Mouse (Mus musculus) hindbrain, postnatal 0 days (tissue): Measurements from ENCODE around the gene Bend6. TPM values are rescaled to one million over a fixed set of nuclear protein-coding genes. Genes with fewer than 3 reads are reported as not detected.

Experiments used
- ATAC-seq: fragments of 200-750 bp; cut with Nextera tagmentation; 2 replicates; pipeline ENCODE4 v1.8.0; 2017; ENCODE audit warnings: mild to moderate bottlenecking, moderate TSS enrichment, moderate library complexity
- DNase-seq: peaks from one replicate; pipeline ENCODE4 v3.0.0-alpha.2; 2015; ENCODE audit warnings: low spot score
- H3K27ac ChIP-seq: fragments of 300-500 bp; sonication (generic); 2 replicates; pipeline ENCODE4 v1.5.1; 2014; ENCODE audit warnings: mild to moderate bottlenecking
- H3K27me3 ChIP-seq: fragments of 300-500 bp; sonication (generic); 2 replicates; pipeline ENCODE4 v1.6.1; 2014; ENCODE audit warnings: low read length, mixed read lengths; ENCODE audit not compliant: insufficient read depth
- H3K36me3 ChIP-seq: fragments of 300-500 bp; sonication (generic); 2 replicates; pipeline ENCODE4 v1.6.1; 2014; ENCODE audit warnings: low read length, mixed read lengths; ENCODE audit not compliant: insufficient read depth
- H3K4me1 ChIP-seq: fragments of 300-500 bp; sonication (generic); 2 replicates; pipeline ENCODE4 v1.6.1; 2014; ENCODE audit warnings: antibody characterized with exemption, low read length, mixed read lengths; ENCODE audit not compliant: insufficient read depth
- H3K4me2 ChIP-seq: fragments of 300-500 bp; sonication (generic); 2 replicates; pipeline ENCODE4 v1.6.1; 2014; ENCODE audit warnings: low read depth, mild to moderate bottlenecking, low read length, moderate library complexity, mixed read lengths
- H3K4me3 ChIP-seq: fragments of 300-500 bp; sonication (generic); 2 replicates; pipeline ENCODE4 v1.5.1; 2014; ENCODE audit warnings: low read length
- H3K9ac ChIP-seq: fragments of 300-500 bp; sonication (generic); replicated peaks from 2 replicates; pipeline ENCODE4 v1.6.1; 2014; ENCODE audit warnings: mild to moderate bottlenecking, low read length, moderate library complexity, mixed read lengths
- H3K9me3 ChIP-seq: fragments of 300-500 bp; sonication (generic); 2 replicates; pipeline ENCODE4 v1.6.1; 2016; ENCODE audit warnings: low read length, mixed read lengths
- CTCF ChIP-seq: IDR thresholded peaks from 2 replicates; pipeline ENCODE4 v1.5.1; 2016; ENCODE audit warnings: antibody characterized with exemption, control low read depth, low read depth
- WGBS: fragments of 180-500 bp; shearing (Covaris S2); extraction: QIAGEN DNeasy Blood & Tissue Kit; methylation state at CpG from one replicate; pipeline ENCODE4 v1.1.7; 2014; 5-methylcytosine and 5-hydroxymethylcytosine counted together
- polyA plus RNA-seq: library from polyadenylated mRNA; unstranded; fragments of >200 nt; fragmentation: Nextera tagmentation; extraction: Ambion mirVana; gene quantifications from 2 replicates; pipeline ENCODE4 v1.2.1, GENCODE M21; 2015
- total RNA-seq: library from RNA; depleted of rRNA; stranded (reverse); fragments of >200 nt; gene quantifications from 2 replicates; pipeline ENCODE4 v1.2.3, GENCODE M21; 2014; rRNA removed

The Bend6 gene
- total RNA-seq, result 99.4 and 107 TPM in 2 replicates
- 97.8 and 99.2 TPM in 2 replicates for polyA plus RNA-seq

GRCm38 (mm10) chr1:33907421-33908190, at the start of gene Bend6:
Gene Bend6 (minus strand): TSS chr1:33907816.
- WGBS, result under 1% methylated on average over 68 of the region's 110 CpGs
- DNase-seq, result peak; percentile 90
- Histone ChIP-seq H3K9ac (peak within 1 kb of the TSS; percentile 82), H3K36me3 (no peaks in the 10 kb centered on the region), H3K27ac (peak within 1 kb of the TSS; percentile 89), H3K27me3 (no peaks in the 10 kb centered on the region), H3K4me3 (peak within 1 kb of the TSS; percentile 71), H3K9me3 (no peaks in the 10 kb centered on the region), H3K4me1 (no peaks in the 10 kb centered on the region), H3K4me2 (peak within 1 kb of the TSS; percentile 79)
- TF ChIP-seq CTCF, result peak; percentile 53
- peak; percentile 88 for ATAC-seq

- 0 out of 2 replicates have a peak, but pooled peaks cover 2% of the 10 kb centered on the region for H3K9me3 ChIP-seq
- DNase-seq, result no peak
- no peak overlapping the region for H3K9ac ChIP-seq
- no peak overlapping the region for H3K4me2 ChIP-seq
- no peak overlapping the region for H3K27ac ChIP-seq
- H3K27me3 ChIP-seq, result no peaks in the 10 kb centered on the region
- no peaks in the 10 kb centered on the region for H3K4me1 ChIP-seq
- no peaks in the 10 kb centered on the region for H3K36me3 ChIP-seq
- 94% methylated on average over 6 of the region's 6 CpGs for WGBS
- no peak for TF ChIP-seq CTCF
- H3K4me3 ChIP-seq, result no peak overlapping the region
- ATAC-seq, result no peak
Observed at GRCm38 (mm10) chr1:33955626-33956025, 48.0 kb upstream of the Bend6 start.

- H3K4me3 ChIP-seq, result no peak overlapping the region
- H3K9ac ChIP-seq, result no peak overlapping the region
- no peak for ATAC-seq
- no peak overlapping the region for H3K27ac ChIP-seq
- no peaks in the 10 kb centered on the region for H3K9me3 ChIP-seq
- DNase-seq, result no peak
- WGBS, result 69% methylated on average over 5 of the region's 5 CpGs
- H3K27me3 ChIP-seq, result no peaks in the 10 kb centered on the region
- H3K4me2 ChIP-seq, result no peak overlapping the region
- no peaks in the 10 kb centered on the region for H3K36me3 ChIP-seq
- H3K4me1 ChIP-seq, result no peaks in the 10 kb centered on the region
- no peak for TF ChIP-seq CTCF
Observed at GRCm38 (mm10) chr1:33948511-33948910, 40.9 kb upstream of the Bend6 start.

- no peak for DNase-seq
- no peak overlapping the region for H3K27ac ChIP-seq
- no peaks in the 10 kb centered on the region for H3K9me3 ChIP-seq
- H3K4me1 ChIP-seq, result no peaks in the 10 kb centered on the region
- no peak overlapping the region for H3K9ac ChIP-seq
- H3K4me2 ChIP-seq, result no peak overlapping the region
- WGBS, result 86% methylated on average over 6 of the region's 6 CpGs
- no peak overlapping the region for H3K4me3 ChIP-seq
- H3K36me3 ChIP-seq, result no peaks in the 10 kb centered on the region
- no peak for ATAC-seq
- peak; percentile 44 for TF ChIP-seq CTCF
- no peaks in the 10 kb centered on the region for H3K27me3 ChIP-seq
Observed at GRCm38 (mm10) chr1:33947838-33948237, 40.2 kb upstream of the Bend6 start.

GRCm38 (mm10) chr1:33946601-33947395, 39.2 kb upstream of the Bend6 start:
- no peak overlapping the region for H3K4me2 ChIP-seq
- no peak overlapping the region for H3K4me3 ChIP-seq
- H3K9me3 ChIP-seq, result no peaks in the 10 kb centered on the region
- H3K36me3 ChIP-seq, result no peaks in the 10 kb centered on the region
- H3K9ac ChIP-seq, result no peak overlapping the region
- no peaks in the 10 kb centered on the region for H3K4me1 ChIP-seq
- peak; percentile 85 for ATAC-seq
- peak; percentile 76 for DNase-seq
- no peaks in the 10 kb centered on the region for H3K27me3 ChIP-seq
- 74% methylated on average over 12 of the region's 12 CpGs for WGBS
- peak overlapping the region; percentile 48; the same call in 1 of the 2 replicates for H3K27ac ChIP-seq
- no peak for TF ChIP-seq CTCF

- Histone ChIP-seq H3K4me3 (no peak overlapping the region), H3K4me1 (no peaks in the 10 kb centered on the region), H3K27me3 (no peaks in the 10 kb centered on the region), H3K4me2 (no peak overlapping the region), H3K36me3 (no peaks in the 10 kb centered on the region), H3K27ac (no peak overlapping the region), H3K9me3 (no peaks in the 10 kb centered on the region), H3K9ac (no peak overlapping the region)
- DNase-seq (no peak), ATAC-seq (no peak)
- 96% methylated on average over 6 of the region's 6 CpGs for WGBS
- no peak for TF ChIP-seq CTCF
Observed at GRCm38 (mm10) chr1:33945756-33946155, 38.1 kb upstream of the Bend6 start.
